Mouse (Mus musculus): Measurements from ENCODE around the gene Elane.

The Elane gene

DNA sequence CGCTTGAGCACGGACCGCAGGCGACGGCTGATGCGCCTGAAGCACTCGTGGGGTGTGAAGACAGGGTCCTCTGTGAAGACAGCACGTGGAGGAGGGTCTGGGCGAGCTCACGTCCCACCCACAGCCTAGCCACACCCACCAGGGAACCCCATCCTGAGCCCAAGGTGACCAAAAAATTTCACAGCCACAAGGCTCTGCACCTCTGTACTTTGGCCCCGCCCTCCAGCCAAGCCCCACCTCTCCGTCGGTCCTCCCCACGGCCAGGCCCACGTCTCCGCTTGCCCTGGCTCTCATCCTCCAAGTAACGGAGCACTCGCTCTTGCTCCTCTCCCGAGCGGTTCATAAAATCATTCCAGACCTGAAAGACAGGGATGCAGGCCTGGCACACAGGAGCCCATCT lies 26.4 kb downstream of the Elane start:
- DNase-seq (ENCODE audit: extremely low read depth, insufficient read length, low spot score) = no peak

DNA sequence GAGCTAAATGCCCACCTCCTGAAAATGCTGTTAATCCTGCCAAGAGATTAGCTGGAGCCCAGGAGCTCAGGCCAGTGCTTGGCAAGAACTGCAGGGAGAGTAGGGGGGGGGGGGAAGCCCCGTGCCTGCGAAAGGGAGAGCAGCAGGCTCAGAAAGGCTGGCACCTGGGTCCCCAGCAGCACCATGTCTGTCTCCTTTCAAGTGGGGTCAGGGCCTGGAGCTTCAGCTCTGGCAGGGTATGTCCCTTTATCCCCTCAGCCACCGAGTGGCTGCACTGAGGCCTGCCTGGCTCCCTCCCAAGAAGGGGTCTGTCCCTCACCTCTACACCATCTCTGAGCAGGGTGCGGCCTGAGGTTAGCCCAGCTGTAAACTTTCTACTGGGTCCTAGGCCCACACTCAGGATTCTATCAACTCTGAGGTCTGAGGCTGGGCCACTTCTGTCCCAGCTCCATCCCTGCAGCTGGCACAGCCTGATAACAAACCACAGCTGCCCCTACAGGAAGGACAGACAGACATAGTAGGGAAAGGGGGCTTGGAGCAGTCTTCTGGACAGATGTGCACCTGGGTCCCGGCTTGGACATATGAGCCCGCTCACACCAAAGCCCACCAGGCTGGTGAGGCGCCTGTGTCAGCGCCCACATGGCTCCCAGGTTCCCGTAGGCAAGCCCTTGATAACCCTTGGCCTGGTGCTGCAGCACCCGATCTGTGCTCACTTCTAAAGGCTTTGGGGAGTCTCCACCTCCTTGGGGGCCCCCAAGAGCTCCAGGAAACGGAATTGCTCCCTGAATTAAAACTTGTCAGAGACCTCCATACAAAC lies 28.3 kb downstream of the Elane start:
- no peak for DNase-seq (ENCODE audit: extremely low read depth, insufficient read length, low spot score)

DNA sequence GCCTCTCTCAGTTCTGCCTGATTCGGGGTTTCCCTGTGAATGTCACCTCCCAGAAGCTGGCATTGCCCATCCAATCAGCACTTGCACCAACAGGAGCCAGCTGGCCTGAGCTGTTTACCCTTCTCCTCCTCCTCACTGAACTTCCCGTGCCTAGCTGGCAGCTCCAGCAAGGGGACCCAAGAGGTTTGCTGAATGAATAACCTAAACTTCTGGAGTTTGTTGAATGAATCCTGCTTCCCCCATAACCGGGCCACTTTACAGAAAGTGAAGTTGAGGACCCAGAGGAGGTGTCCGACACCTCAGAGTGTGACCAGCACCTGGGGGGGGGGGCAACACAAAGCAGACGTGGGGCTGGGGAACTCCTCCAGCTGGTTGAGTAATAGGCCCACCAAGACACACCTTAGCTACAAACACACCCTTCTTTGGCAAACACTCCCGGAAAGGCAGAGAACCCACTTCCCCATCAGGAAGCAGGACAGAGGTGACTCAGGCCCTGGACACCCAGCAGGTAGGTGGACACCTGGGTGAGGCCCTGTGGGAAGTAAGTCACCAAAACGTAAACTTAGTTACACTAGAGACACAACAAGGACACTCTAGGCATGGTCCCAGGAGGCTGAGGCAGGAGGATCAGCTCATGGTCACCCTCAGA lies 29.0 kb downstream of the Elane start:
- no peak for DNase-seq (ENCODE audit: extremely low read depth, insufficient read length, low spot score)

DNA sequence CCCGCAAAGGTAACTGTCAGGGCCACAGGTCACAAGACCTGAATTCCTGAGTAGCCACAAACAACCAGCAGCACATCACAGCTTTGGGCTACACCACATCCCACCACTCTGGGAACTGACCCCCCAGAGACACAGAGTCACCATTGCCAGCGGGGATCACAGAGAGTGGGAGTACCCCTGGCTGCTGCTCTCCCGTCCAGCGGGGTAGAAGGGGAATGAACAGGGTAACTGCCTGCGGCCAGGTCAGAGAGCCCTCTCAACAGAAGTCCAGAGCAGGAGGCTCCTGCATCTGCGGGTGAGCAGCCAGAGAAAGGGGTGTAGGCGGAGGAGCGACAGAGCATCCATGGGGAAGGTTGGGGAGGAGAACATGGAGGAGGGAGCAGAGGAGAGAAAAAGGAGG lies 30.0 kb downstream of the Elane start:
- DNase-seq (ENCODE audit: extremely low read depth, insufficient read length, low spot score) = peak; percentile 58

DNA sequence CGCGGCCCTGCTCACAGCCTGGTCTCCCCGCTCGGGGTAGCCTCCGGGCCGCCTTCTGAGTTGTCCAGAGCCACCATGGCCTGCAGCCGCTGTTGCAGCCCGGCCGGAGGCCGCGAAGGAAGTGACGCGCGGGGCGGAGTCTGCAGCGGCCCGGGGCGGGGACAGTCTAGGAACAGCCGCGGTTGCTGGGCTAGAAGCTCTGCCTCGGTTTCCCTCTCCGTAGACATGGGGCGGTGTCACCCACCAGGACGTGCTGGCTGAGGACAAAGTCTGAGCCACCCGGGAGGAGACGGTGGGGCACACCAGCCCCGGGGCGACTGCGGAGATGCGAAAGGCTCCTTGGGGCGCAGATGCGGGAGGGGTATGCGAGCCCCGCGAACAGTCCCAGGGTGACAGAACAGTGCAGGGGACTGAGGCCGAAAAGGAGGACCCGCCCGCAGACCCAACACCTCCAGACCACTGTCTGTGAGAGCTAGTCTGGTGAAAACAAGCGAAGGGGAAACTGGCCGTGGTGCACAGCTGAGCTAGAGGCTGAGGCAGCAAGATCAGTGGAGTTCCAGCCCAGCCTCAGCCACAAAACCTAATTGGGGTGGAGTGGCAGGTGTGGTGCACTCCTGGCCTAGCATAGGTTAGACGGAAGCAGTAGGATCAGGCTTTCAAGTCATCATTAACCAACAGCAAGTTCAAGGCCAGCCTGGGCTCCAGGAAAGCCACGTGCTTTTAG lies 30.9 kb downstream of the Elane start, which contains the start of gene Kiss1r:
Kiss1r (plus strand) TSS at position 164 of the 724 bp plus-strand sequence.
- DNase-seq (ENCODE audit: extremely low read depth, insufficient read length, low spot score) = peak; percentile 80

DNA sequence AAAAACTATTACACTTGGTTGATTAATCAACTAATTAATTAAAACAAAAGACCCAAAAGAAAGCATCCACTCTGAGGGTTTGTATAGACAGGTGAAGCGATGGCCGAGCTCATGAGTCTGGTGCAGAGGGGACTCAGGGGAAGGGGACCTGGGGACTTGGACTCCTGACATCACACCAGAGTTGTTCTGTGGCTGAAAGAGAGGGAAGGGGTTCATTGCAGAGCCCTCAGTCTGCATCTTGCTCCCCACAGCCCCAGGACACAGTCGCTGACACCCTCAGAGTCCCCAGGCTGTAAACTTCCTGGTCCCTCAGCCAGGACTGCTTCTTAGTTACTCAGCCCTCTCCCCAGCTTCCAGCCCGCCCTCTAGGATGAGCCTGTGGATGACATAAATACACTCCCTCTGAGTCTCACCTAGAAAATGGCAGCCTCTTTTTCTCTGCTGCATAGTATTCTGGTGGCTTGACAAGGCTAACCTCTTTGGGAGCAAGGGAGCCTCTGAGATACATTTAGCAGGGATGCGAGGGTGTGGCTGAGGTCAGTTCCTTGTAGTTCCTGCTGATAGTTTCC lies 31.6 kb downstream of the Elane start:
- DNase-seq (ENCODE audit: extremely low read depth, insufficient read length, low spot score) = no peak

DNA sequence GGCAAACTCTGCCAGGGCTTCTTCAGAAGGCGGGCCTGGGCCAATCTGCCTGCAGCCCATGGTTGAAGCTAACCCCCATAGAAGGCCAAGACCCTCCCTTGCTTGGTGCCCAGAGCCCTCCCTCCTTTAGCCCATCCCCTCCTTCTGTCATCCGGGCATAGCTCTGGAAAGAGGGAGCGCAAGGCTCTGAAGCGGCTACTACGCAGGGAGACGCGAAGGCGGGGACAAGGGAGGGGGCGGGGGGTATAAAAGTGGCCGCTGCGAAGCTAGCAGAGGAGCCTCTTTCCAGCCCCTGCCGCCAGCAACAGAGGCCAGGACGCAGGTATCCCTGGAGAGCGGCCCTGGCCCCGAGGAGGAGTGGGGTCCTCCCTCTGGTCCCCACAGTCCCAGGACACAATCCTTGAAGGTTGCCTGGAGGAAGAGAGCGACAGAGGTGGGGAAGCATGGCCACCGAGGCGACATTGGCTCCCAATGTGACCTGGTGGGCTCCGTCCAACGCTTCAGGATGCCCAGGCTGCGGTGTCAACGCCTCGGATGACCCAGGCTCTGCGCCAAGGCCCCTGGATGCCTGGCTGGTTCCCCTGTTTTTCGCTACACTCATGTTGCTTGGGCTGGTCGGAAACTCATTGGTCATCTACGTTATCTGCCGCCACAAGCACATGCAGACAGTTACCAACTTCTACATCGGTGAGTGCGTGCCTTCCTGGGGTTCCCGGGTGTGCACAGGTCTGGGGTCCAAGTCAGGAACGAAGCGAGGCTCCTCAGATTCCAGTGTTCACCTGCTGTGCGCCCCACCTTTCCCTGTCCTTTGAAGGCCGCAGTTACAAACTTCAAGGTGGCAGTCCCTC lies 32.4 kb downstream of the Elane start:
- DNase-seq (ENCODE audit: extremely low read depth, insufficient read length, low spot score) = no peak

DNA sequence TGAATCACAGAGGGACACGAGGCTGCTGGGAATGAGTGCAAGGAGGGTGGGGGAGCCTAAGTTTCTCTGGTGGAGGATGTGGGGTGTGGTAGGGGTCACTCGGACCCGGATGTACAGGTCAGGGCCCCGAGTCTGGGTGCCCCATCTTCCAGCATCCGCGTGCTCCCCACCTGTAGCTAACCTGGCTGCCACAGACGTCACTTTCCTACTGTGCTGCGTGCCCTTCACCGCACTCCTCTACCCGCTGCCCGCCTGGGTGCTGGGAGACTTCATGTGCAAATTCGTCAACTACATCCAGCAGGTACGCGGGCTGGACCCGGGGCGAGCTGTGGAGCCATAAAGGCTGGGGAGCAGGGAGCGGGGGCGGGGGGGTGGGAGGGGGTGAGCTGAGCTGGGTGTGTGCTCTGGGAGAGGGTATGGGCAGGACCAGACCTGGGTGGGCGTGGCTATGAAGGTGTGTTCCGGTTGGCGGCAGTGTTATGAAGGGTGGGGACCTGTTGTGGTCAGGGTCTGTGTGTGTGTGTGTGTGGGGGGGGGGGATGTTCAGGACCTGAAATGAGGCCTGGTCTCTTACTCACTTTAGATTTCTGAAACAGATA lies 33.3 kb downstream of the Elane start:
- no peak for DNase-seq (ENCODE audit: extremely low read depth, insufficient read length, low spot score)

DNA sequence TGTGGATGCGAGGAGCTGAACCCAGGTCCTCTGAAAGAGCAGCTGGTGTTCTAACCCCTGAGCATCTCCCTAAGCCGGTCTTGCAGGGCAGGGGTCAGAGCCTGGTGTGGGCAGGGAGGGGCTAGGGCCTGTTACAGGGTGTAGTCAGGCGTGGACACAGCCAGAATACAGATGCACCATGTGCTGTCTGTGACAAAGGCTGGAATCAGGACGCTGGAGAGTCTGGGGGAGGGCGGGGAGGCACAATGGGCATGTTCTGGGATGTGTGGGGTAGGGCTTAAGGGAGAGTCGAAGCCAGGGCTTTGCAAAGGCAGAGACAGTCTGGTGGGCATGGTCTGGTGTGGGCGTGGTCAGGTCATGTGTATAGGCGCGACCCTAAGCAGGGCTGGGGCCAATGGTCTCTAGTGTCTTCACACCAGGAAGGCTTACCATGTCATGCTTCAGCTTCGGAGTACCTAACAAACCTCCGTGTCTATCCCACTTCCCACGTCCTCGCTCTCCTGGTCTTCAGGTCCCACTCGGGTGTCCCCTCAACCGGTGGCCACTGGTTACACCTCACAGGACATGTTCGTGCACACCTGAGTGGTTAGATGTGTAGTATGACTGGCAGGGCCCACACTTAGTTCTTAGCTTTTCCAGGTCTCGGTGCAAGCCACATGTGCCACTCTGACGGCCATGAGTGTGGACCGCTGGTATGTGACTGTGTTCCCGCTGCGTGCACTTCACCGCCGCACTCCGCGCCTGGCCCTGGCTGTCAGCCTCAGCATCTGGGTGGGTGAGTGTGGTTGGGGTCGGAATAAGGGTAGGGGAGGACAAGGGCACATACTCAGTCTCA lies 34.2 kb downstream of the Elane start:
- DNase-seq (ENCODE audit: extremely low read depth, insufficient read length, low spot score) = no peak

DNA sequence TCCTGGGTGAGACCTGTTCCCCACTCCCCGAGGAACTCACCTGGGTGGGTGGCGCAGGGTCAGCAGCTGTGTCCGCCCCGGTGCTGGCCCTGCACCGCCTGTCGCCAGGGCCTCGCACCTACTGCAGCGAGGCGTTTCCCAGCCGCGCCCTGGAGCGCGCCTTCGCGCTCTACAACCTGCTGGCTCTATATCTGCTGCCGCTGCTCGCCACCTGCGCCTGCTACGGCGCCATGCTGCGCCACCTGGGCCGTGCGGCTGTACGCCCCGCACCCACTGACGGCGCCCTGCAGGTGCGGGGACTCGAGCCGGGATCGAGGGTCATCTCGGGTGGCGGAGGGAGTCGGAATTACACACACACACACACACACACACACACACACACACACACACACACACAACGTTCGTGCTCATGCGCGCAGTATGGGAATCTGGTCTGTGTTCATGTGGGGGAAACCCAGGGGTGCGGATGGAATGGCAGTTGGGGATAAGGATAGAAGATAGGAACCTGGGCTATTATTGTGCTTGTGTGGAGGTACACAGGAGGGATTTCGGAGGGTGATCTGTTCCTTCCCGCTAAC lies 35.0 kb downstream of the Elane start, which contains the start of gene R3hdm4:
R3hdm4 (minus strand) TSS at position 251 of the 578 bp plus-strand sequence.
- no peak for DNase-seq (ENCODE audit: extremely low read depth, insufficient read length, low spot score)

DNA sequence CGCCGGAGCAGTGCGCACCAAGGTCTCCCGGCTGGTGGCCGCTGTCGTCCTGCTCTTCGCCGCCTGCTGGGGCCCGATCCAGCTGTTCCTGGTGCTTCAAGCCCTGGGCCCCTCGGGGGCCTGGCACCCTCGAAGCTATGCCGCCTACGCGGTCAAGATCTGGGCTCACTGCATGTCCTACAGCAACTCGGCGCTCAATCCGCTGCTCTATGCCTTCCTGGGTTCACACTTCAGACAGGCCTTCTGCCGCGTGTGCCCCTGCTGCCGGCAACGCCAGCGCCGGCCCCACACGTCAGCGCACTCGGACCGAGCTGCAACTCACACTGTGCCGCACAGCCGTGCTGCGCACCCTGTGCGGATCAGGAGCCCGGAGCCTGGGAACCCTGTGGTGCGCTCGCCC lies 35.5 kb downstream of the Elane start:
- no peak for DNase-seq (ENCODE audit: extremely low read depth, insufficient read length, low spot score)

DNA sequence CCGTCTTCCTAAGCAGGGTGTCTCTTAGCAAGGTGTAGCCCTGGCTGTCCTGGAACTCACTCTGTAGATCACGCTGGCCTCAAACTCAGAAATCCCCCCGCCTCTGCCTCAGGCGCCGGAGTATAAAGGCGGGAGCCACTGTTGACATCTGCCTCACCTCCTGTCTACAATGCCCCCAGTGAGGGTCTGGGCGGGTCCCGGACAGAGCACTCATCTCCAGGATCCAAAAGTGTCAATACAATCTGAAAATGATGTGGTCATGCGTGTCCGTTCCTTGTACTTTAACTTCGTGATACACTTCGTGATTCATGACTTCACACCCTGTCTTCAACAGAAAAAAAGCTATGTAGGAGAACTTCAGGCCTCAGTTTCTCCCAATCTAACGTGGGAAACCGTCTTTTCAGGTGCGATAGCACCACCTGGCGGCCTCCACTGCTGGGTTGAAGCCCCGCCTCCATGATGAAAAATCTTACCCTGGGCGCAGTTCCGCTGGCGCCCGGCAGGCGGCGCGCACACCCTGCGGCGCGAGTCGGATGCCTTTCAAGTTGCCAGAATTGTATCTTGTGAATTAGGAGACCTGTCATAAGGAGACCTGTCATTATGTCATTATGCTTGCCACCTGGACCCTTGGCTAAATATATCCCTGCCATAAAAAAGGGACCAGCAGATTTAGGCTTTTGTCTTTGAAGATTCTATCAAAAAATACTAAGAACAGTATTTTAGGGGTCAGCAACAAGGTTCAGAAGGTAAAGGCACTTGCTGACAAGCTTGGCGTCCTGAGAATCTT lies 39.1 kb downstream of the Elane start:
- DNase-seq (ENCODE audit: extremely low read depth, insufficient read length, low spot score) = peak; percentile 91

DNA sequence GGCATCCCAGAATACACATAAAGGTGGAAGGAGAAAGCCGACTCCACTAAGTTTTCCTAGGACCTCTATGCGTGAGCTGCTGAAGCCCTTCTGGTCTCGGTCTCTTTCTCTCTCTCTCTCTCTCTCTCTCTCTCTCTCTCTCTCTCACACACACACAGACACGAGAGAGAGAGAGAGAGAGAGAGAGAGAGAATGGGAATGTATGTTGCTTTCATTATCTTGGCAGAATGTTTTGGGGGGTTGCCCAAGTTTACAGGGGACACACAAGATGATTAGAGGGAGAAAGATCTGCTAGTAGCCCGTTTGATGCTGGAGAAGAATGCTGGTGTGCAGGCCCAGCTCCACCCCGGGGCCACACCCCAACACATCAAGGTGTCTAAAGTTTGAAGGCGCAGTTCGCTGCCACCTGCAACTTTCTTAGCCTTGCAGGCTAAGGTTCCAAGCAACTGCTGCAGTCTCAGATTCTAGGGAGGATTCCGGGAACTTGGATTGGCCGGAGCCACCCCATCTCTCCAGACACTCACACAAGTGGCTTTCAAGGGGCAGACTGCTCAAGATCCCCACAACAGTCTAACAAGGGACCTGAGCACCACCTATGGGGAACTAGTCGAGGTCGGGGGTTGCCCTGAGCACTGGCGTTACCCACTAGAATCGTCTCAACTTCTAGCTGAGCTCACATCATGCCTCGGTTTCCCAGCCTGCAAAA lies 39.9 kb downstream of the Elane start:
- no peak for DNase-seq (ENCODE audit: extremely low read depth, insufficient read length, low spot score)

DNA sequence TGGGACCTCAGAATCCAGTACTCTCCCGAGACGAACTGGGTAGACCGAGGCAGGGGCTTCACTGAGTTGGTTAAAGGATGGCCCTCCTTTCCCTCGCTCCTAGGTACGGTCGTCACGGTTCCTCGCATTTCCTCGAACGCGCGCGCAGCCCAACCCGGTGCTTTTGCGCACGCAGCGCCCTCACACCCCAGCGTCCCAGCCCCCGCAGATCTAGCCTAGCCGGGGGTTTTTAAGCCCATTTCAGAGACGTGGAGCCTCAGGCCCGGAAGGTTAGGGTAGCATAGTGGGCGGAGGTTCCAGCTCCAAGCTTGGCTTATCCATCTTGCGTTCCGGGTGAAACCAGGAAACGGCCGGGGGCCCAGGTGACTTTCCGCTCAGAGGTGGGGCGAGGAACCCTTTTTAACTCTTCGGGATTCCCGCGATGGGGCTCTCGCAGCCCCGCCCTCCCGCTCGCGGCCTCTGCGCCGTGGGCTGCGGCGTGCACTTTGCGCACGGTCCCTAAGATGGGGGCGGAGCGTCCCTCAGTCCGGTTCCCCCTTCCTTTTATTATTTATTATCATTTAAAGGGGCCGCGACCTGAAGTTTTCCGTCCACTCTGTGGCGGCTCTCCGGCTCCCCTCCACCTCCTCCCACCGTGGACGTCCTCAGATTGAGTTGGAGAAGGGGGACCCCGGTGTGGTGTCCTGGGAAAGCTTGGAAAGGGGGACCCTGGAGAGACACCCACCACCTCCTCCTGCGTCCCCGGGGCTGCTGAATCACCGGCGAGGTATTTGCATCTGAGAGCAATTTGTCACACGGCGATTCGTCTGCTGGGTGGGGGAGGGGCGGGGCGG lies 40.7 kb downstream of the Elane start, which contains the start of gene Arid3a:
Arid3a (plus strand) TSS at position 553 of the 833 bp plus-strand sequence.
- peak; percentile 95 for DNase-seq (ENCODE audit: extremely low read depth, insufficient read length, low spot score)

DNA sequence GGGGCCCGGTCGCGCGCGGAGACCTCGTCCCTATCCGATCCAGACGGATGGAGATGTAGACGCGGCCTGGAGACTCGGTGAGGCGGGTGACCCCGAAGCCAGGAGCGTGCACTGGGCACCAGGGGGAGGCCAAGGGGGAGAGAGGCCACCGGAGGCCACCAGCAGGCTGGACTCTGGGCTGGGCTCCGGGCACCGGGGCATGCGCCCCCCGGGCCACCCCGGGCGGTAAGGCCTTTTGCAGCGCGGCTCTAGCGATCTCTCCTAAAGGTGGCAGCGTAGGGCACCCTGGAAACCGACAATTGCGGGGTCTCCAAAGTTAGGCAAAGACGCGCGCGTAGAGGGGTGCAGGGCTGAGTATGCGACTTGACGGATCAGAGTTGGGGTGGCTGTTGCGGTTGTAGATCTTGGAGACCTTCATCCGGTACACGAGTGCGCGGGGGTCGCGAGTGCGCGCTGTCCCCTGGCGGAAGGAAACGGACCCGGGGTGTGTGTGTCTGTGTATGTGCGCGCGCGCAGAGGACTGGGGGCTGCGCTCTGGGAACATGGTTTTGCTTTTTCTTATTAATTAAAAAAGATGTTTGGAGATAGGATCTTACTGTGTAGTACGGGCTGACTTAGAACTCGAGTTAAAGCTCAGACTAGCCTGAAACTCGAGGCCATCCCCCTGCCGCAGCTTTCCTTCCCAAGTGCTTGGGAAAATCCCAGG lies 41.4 kb downstream of the Elane start:
- DNase-seq (ENCODE audit: extremely low read depth, insufficient read length, low spot score) = peak; percentile 72

Data from 3134 (cell line).